Mouse (Mus musculus) heart, postnatal 4 days (tissue): ENCODE data around the gene Ttc28. TPM values are rescaled to one million over a fixed set of nuclear protein-coding genes. Genes with fewer than 3 reads are reported as not detected.

Experiments used
- DNase-seq: peaks from one replicate; pipeline ENCODE4 v3.0.0; 2021
- total RNA-seq, 2 experiments: library from RNA; stranded (reverse); gene quantifications; 2 replicates each; pipeline ENCODE4 v1.2.3; 2021

Ttc28 gene
- total RNA-seq, 2 experiments from 2014 or later = 29.3 to 29.9 TPM

DNA sequence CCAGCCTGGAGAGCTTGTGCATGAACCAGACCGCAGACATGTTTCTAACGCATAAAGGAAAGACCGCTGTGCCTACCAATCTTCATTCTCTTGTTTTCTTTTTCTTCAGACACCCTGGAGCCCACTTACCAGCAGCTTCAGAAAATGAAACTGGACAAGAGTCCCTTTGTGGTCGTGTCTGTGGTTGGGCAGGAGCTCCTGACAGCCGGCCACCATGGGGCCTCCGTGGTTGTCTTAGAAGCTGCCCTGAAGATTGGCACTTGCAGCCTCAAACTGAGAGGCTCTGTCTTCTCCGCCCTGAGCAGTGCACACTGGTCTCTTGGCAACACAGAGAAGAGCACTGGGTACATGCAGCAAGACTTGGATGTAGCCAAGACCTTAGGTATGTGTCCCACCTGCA, 221.0 kb downstream of the Ttc28 start:
- no peak for DNase-seq

DNA sequence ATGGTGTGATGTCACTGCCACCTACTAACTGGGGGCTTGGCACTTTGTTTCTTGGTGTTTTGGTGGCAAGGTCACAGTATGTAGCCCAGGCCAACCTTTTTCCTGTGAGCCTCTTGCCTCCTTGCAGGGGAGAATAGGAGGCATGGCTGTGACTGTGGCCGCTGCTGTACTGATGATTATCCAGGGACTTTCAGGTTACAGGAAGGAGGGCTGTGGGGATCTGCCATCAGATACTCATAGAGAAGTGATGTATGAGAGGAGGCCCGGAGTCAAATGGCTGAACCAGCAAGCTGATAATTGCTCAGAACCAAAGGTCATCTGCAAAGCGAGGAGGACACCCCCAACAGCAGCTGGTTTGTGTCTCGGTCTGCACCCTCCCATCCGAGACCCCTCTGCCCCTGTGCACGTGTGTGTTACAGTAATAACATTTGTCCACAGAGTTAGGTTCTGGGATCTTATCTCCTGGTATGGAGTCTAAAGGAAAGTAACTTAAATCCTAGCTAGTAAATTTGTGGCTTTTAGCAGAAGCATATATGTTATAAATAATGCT, 221.9 kb downstream of the Ttc28 start:
- DNase-seq = no peak

DNA sequence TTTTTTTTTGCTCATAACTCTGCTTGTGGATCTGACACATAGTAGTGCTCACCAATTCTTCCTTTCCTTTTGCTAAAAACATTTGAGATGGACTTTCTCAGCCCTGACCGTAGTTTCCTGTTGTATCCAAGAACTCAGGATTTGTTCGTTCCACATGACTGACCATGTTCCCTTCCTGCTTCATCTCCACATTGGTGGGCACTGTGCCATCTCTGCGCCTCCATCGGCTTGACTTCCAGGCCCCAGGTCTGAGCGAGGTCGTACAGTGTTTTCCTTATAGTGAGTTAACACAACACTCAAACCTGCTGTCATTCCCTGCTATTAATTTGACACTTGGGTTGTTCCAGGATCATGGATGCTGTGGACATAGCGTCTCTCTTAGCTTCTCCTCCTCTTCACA, 225.2 kb downstream of the Ttc28 start:
- DNase-seq = peak; percentile 16

DNA sequence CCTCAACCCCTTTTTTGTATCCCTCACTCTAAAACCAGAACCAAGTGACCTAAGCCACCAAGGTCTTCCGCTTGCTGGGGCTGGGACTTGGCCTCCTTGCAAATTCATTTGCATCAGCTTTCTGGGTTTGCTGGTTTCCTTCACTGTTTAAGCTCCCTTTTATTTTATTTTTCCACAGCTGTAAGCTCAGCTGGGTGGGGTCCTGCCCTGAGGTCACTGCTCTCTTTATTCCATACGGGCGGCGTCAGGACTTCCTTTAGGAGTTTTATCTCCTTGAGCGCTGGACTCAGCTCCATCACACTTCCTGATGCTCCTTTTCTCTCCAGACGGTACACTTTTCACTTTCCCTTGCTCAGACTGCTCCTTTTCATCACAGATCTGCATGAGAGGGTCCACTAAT, 231.8 kb downstream of the Ttc28 start:
- DNase-seq = peak; percentile 21

DNA sequence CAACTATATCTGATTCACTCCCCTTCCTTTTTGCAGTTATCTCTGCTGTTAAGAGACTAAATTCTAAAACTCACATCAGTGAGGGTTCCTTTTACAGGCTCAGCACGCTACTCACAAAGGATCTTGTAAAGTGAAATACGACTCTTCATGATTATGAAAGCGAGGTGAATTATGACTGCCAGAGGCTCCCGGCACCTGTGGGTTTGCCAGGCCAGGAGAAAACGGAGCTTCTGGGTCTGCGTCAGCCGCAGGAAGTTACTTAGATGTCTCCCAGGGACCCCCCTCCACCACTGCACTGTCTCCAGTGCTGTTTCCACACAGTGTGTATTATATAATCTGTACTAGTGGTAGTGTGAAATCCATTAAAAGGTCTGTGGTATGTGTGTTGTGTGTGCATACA, 233.6 kb downstream of the Ttc28 start:
- DNase-seq = no peak

DNA sequence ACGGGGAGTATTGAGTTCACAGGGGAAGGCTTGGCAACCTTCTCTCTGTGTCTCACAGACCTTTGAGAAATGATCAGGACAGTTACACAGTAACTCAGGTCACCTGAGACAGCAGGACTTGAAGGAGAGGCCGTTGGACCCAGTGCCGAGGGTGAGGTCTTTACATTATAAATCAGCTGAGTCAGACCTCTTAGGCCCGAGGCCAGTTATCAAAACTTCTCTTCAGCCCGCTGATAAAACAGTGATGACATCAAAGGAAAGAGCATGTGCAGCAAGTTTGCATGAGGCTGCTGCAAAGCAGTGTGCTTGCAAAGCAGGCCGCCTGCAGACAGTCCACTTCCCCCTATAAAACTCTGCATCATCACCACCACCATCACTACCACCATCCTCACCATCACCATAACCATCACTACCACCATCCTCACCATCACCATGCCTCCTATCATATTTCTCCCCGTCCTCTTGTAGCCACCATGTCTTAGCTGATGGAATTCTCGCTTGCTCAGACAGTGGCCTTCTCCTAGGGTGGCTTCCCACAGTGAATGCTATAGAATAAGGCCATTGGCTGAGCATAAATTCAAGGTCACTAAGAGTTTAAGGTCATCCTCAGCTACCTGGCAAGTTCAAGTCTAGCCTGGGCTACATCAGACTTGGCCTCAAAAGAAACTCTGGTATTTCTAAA, 234.2 kb downstream of the Ttc28 start:
- DNase-seq = no peak

DNA sequence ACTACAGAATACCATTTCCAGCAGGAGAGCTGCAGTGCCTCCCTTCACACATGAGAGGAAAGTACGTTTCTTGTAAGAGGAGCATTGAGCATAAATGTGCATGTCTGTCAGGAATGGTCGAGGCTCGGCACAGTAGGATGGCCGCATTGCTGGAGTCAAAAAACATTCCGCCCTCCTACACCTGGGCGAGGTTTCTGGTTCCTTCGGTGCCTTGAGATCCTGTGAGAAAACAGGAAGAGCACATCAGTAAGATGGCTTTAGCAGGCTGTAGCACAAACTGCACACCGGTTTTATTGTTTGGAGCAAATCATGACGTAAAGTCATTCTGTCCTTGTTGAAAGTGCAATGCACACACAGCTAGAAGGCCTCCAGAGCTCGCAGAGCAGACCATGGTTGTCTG, 235.0 kb downstream of the Ttc28 start:
- no peak for DNase-seq

DNA sequence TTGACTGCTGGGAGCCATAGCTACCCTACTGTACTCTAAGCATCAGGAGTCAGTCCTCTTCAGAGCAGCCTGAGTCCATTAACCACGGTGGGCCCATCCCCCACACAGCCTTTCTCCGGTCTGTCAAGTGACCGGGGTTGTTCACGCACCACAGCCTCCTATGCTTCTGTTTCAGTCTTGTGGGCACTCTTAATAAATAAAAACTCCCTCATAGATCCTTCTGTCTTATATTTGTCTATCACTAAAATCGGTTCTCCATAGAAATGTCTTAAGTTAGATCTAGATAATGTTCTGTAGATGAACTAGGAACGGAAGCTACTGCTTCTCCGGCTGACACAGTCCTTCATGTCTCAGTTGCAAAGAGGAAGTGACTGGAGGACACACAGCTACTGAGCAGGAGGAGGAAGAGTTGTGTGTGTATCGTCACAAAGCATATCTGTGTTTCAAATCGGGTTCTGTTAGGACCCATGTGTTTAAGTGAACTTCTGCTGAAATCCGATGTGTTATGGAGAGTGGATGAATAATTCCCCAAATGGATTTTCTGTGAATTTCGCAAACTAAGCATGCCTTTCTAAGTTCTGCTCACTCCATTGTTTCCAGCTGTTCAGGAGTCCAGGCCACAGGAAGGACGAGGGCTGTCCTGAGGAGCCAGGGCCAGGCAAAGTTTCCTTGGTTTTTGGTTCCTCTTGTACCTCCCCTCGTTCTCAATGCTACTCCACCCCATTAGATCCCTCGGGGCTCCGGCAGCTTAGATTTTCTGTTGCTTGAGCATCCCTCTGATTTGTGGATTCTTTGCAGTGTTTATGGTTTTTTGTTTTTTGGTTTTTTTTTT, 236.1 kb downstream of the Ttc28 start:
- peak; percentile 33 for DNase-seq

DNA sequence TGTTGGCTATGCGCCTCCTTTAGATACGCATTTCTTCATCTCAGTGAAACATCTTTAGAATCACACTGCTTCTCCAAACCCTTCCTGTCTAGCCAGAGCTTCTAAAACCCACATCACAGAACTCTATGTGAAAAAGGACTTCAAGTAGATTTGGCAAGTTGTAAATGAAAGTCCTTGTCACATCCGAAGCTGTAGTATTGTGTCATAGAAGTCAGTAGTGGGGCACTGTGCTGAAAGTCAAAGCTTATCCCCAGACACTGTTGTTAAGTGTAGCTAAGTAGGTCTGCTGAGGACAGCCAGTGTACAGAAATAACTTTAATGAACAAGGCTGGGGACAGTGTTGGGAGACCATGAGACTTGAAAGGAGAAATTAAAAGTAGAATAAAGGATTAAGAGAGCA, 240.2 kb downstream of the Ttc28 start:
- peak; percentile 13 for DNase-seq

DNA sequence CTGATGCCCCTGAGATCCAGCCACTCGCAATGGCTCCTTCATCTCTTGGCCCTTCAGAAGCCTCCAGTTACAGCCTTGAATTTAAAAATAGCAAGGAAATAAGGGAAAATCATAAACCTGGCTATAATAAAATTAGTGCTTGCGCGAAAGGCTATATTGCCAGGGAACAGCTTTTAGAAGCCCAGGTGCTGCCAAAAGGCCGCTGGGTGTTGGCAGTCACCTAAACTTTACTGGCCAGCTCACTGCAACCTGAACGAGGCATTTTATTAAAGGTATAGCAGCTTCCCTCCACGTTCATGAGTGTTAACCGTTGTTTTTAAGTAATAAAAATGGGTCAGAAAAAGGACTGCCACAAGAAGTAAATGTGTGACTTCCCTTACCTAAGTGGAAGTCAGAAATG, 240.7 kb downstream of the Ttc28 start:
- no peak for DNase-seq

DNA sequence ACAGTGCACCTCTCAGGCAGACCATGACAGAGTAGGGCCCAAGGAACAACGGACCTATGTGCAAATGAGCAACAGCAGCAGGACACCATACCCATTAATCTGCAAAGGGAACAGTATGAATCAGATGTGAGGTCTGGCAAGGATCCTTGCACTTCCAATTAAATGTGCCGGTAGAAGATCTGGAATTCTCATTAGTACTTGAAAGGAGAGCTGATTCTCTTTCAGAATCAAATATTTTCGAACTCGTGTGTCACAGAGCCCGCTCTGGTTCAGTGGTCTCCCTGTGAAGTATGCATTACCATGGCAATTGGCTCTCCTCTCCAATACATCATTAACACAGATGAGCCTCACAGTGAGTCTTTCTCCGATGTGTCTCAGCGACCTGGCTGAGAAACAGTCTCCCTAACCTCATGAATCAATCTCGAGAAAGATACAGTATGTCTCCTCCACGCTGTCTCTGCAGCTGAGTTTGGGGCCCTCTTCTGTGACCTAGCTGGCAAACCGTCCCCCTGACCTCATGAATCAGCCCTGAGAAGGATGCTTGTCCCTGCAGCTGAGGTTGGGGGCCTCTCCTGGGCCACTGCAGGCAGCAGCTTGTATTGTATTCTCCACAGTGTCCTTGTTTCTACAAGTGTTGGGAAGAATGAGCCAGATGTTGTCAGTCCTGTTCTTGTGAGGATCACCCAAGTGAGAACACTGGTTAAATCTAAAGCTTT, 241.3 kb downstream of the Ttc28 start:
- DNase-seq = no peak

DNA sequence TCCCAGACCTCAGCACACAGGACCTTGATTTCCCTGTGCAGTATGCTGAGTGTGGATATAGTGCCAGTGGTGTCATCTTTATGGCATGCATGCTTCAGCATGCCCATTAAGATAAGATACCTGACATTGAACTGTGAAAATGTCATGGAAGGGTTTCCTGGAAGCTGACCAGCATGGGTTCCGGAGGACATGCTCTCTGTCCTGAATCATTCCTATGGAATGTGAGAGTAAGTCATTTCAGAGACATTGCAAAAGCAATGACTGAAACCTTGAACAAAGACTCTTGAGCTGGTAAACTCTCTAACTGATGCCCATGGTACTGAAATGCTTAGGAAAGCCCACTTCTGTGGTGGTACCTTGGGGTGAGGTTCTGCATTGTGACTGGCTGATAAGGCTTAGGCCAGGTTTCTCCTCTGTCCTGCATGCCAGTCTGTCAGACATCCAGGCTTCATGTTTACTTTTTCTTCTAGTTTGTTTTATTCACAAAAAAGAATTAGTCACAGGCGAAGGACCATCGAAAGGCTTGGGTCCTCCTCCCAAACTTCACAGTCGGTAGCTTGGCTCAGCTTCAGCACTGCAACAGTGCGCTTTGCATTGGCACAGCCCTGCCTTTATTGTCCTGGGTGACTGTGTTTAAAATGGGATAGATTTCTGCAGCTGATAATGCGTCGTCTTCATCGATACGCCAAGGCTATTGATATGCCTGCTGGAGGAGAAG, 242.9 kb downstream of the Ttc28 start:
- peak; percentile 18 for DNase-seq

DNA sequence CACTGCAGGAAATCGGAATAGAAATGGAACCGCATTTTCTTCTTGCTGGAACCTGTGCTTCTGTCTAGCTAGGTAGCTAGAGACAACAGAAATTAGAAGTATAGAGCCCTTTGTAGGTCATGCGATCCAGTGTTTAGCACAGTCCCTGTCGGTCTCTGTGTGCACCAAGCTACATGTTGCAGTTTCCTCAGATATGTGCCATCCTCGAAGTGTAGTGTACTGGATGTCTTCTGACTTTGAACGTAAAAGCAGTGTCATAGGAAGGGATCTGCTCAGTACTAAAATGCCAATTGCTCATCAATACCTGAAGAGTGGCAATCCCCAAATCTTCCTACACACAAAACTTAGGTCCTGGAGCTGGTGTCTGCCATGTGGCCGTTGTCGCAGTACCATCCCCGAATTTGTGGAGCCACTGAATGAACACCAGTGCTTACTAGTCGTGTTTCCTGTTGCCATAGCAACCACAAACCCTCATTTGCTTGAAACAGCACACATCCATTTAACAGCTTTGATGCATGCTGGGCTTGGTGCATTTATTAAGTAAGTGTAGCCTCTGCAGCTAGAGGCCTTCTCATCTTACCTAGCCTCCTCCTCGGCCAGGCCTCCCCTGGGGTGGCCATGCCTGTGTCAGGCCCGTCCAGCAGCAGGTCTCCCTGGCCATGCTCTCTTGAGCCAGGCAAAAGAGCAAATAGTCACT, 243.6 kb downstream of the Ttc28 start:
- no peak for DNase-seq

DNA sequence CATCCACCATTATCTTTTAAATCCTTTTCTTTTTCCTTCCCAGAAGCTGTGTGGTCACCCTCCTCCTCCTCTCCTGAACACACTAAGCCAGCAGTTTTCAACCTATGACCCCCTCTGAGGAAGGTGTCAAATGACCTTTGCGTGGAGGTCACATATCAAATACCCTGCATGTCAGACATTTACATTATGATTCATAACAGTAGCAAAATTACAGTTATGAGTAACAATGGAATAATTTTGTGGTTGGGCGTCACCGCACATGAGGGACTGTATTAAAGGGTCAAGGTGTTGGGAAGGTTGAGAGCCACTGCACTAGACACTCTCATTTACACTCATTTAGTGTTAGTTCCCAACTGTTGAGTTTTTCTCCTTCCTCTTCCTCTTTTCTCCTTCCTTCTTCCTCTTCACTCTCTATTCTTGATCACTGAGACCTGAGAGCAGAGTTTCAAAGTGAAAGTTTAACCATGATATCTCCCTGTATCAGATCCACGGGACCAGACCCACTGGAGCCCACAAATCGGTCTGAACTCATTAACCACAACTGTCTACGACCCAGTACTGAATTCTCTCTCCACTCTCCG, 245.1 kb downstream of the Ttc28 start:
- no peak for DNase-seq

DNA sequence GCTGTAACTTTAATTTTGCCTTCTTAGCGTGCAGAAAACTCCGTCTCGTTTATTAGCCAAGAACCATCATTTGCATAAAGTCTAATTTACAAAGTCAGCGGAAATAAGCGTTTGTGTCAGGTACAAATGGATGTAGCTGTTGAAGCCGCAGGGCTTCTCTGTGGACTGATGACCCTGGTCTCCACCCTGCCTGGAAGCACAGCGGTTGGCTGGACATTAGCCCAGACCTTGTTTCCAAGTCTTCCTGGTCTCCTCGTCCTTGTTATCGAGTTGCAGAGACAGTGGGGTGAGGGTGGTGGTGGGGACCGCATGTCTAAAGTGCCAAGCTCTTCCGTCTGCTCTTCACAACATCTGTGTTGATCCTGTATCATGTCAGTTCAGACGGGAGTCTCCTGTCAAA, 246.1 kb downstream of the Ttc28 start:
- no peak for DNase-seq

DNA sequence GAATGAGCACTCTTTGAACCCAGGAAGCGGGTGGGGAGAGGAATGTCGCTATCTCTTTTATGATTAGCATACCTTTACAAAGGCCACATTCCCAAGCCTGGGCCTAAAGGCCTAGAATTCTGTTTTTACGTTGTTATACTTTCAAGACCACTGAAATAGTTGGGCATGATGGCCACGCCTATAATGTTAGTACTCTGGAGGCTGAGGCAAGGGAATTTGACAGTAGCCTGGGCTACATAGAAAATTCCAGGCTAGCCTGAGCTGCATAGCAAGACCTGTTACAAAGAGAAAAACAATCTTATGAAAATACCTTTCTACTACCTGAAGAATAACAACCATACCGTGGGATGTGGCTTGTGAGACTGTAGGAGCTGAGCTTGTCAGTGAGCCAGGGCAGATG, 248.2 kb downstream of the Ttc28 start:
- no peak for DNase-seq

DNA sequence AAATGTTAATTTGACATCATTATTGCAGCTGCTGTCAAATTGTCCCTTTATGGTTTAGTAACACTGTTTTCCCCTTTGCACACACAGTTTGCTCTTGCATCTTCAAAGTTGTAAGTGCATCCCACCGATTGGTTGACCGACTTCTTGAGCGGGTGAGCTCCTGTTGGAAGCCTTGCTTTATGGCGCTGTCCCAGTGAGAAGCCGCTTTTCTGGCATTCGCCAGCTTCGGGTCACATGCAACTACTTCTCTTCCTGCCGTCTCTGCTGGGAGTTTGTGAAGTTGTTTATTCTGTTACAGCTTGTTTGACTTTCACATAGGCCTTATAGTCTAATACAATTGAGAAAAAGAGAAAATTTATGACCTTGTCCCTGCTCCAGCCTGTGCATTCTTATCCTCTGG, 250.5 kb downstream of the Ttc28 start:
- DNase-seq = no peak

DNA sequence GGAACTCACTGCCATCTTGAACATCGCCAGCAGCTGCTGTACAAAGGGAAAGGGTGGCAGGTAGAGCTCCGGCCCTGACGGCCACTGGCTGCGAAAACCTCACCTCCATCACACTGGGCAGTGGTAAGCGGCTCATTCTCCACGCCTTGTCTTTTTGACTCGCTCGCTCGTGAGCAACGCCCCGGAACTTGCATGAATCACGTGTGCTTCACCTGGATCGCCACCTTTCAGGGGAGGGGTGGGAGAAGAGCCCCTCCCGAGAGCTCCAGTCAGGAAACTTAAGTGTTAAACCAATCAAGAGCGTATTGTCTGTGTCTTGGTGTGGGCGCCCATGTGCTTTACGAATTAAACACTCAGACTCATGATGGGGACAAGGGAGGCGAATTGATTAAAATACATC, 252.0 kb downstream of the Ttc28 start:
- DNase-seq = no peak

DNA sequence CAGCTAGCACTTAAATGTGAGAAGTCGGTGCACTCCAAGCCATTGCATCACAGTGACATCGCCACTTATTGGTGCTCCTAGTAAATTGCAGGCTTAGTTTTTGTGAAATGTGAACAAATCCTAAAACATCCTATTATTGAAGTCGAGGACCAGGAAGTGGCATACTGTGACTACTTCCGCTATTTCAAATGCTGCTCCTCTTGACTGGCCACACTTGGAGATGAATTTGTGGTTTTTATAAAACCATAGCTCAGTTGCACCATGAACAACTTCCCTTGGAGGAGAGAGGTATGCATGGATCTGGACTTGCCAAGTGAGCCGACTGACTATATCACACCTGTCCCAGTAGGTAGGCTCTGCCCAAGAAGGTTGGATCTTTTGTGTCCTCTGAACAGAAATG, 253.5 kb downstream of the Ttc28 start:
- no peak for DNase-seq

DNA sequence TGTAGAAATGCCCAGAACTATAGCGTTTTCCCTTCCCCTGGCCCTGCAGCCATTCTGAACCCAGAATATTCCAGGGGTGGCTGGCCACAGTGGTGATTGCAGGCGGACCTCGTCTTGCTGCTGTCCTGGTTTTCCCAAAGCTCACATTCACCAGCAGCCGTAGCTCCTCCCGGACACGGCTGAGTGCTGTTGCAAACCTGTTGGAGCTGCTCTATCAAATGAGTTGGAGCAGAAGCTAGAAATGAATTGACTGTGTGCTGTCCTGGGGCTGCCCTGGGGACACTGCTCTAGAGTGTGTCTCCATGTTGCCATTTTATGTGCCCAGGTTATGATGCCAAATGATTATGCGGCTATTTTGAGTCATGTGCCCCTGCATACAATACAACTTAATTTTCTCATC, 254.2 kb downstream of the Ttc28 start:
- DNase-seq = no peak

DNA sequence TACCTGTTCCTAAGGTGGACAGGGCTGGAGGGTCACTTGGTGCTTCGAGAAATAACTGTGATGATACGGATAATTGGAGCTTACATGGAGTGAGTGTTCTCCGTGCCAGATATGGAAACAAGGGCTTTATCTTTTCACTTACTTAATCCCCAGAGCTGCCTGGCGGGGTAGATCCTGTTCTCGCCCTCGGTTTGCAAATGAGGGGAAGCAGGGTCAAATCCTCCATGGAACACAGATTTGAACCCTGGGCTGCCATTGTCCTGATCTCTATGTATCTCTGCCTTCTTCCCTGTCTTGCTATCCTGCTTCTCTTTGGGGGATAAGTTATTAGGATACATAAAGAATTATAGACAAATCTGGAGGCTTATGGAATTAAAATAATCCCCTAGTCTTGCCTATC, 257.7 kb downstream of the Ttc28 start:
- no peak for DNase-seq

DNA sequence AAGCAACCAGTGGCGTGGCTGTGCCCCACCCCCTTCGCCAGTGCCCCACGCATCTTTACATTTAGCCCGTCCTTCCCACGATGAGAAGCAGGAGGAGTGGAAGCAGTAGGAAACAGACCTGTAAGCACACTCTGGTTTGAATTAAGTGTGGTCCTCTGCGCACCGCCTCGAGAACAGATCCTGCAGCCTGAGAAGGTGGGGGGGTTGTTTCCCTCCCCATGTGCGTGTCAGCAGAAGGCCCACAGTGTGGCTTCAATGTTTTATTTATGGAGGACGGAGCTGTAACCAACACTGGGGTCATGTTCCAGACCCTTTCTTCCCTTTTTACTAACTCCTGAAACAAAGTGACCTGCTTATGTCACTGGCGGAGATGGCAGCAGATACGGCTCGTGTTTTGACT, 258.1 kb downstream of the Ttc28 start:
- DNase-seq = no peak
